Mouse (Mus musculus): ENCODE measurements around the gene Smok3a.
"Not testable (repeated sequence)": the region's sequence is repeated elsewhere in the genome, so short reads cannot be mapped to it uniquely, and the experiment has no call there.

Gene Smok3a

GRCm38 (mm10) chr5:138020961-138021479 is at the start of gene Smok3a, which contains the start of gene Smok3b:
TSS of gene Smok3a (plus strand) at chr5:138021261.
TSS of gene Smok3b (plus strand) at chr5:138021429.
- ATAC-seq (ENCODE audit: low TSS enrichment): not testable (repeated sequence)

DNA sequence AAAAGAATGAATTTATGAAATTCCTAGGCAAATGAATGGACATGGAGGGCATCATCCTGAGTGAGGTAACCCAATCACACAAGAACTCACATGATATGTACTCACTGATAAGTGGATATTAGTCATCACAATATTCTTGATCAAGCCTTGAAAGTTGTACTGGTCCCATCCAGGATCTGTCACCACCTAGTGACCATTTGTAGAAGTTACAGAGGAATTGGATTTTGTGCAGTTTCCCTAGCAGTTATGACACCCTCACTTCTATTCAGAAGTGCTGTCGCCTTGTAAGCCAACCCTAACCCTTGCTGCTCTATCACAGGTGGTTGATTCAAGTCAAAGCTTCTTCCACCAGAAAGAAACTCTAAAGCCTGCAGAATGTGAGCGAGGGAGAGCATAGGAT is 47.9 kb upstream of the Smok3a start:
- ATAC-seq (ENCODE audit: low TSS enrichment): no peak

DNA sequence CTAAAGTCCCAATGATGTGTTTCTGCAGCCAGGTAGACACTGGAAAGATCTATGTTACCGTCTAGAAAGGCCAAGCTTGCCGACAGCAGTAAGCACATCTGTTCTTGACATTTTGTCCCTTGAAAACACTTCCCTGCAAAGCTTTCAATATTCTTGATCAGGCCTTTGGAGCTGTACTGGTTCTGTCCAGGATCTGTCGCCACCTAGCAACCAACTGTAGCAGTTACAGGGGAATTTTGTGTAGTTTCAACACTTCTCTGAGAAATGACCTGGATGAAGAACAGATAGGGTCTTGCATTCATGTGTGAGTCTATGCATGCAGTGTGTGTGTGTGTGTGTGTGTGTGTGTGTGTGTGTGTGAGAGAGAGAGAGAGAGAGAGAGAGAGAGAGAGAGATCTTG is 47.3 kb upstream of the Smok3a start:
- ATAC-seq (ENCODE audit: low TSS enrichment): no peak

- ATAC-seq (ENCODE audit: low TSS enrichment): no peak
These were observed 46.3 kb upstream of the Smok3a start for GRCm38 (mm10) chr5:137974724-137975123.

- no peak for ATAC-seq (ENCODE audit: low TSS enrichment)
These were observed 45.6 kb upstream of the Smok3a start for GRCm38 (mm10) chr5:137975434-137975833.

GRCm38 (mm10) chr5:137977291-137977690 is 43.8 kb upstream of the Smok3a start:
- ATAC-seq (ENCODE audit: low TSS enrichment): no peak

- no peak for ATAC-seq (ENCODE audit: low TSS enrichment)
These were observed 42.0 kb upstream of the Smok3a start for GRCm38 (mm10) chr5:137979081-137979480.

DNA sequence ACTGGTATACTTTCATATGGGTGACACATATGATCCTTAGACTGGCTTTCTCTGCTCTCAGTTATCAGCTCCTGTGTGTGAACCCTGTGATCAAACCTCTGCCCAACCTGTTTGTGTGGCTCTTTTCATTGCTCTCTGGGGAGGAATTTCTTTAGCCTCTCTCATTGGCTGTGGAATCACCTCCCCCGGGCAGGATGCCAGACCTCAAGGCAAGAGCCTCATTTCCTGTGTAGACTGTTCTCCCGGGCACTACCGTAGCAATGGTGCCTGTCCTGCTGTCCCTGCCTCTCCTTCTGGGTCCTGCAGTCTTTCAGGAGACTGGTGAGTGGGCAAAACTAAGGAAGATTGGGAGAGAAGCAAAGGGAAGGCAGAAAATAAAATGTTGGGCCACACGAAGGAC is 39.8 kb upstream of the Smok3a start, which contains the start of gene Azgp1:
Gene Azgp1, plus strand, starts transcription at position 221 of the 400 bp plus-strand sequence.
- no peak for ATAC-seq (ENCODE audit: low TSS enrichment)

DNA sequence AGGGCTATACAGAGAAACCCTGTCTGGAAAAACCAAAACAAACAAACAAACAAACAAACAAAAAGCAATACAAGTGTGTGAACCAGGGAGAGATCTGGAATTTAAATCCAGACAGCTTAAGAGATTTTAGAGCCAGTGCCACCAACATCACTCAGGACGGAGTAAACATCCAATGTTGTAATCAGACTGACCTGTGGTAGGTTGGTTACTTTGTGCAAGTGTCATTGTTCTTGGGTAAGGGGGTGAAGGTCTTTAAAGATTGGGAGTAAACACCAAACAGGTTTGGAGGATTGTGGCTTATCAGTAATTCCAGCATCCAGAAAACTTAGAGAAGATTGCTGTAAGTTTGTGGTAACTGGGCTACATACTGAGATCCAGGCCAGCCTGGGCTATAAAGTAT is 34.7 kb upstream of the Smok3a start:
- ATAC-seq (ENCODE audit: low TSS enrichment): no peak

- no peak for ATAC-seq (ENCODE audit: low TSS enrichment)
These were observed 11.6 kb upstream of the Smok3a start for GRCm38 (mm10) chr5:138009437-138009836.

- no peak for ATAC-seq (ENCODE audit: low TSS enrichment)
These were observed 8.7 kb upstream of the Smok3a start for GRCm38 (mm10) chr5:138012382-138012781.

DNA sequence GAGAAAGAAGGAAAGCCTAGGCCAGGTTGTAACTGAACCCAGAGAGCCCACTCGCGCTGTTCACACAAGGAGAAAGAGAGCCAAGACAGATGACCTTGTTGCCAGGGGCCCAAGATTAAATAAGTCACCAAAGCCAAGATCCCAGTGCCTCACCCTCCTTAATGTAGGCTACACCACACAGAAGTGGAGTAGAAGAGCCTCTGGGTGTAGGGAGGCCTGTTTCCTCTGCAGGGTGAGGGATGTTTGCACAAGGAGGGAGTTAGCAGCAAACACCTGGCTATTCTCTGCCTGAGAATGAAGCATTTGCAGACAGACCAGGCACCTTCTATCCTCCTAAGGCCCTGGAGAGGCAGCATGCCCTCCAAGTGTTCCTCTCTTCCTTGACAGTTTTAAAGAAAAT is 4.5 kb upstream of the Smok3a start:
- no peak for ATAC-seq (ENCODE audit: low TSS enrichment)

DNA sequence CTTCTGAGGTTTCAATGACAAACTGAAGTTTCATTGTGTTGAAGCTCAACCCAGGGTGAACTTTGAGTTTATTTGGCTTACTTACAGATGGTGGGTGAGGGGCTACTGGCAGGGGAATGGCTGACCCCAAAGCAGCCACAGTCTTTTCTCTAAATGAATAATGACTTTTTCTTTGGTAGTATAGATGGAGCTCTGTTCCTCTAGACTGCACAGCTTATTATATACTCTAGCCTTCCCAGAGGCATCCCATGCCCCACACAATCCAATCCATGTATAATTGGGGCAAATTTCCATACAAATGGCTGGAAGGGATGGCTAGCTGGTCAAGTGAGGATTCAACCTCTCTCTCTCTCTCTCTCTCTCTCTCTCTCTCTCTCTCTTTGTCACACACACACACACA is 4.1 kb upstream of the Smok3a start:
- no peak for ATAC-seq (ENCODE audit: low TSS enrichment)

DNA sequence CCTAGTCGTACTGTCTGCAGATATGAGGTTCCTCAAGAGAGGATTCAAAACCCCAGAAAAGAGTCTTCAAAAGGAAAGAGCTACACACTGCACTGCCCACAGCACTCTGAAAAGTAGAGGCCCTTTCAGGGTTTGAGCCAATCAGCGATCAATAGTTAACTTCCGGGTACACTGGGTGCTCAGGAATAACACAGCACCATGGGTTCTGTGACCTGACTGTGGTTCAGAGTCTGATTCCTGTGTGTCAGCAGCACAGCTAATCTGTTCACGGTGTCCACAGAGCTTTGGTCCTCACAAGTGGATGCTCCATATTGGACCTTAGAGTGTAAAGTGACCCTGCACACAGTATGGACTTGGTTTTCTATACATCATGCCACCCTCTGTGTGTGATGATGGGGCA is 1.5 kb upstream of the Smok3a start:
- not testable (repeated sequence) for ATAC-seq (ENCODE audit: low TSS enrichment)

GRCm38 (mm10) chr5:138052894-138053293 is 31.8 kb downstream of the Smok3a start, which contains the start of gene Smok3c:
TSS of gene Smok3c (plus strand) at chr5:138053194.
- ATAC-seq (ENCODE audit: low TSS enrichment): not testable (repeated sequence)

- ATAC-seq (ENCODE audit: low TSS enrichment): no peak
These were observed 52.7 kb downstream of the Smok3a start for GRCm38 (mm10) chr5:138073803-138074202.

GRCm38 (mm10) chr5:138075684-138076083 is 54.6 kb downstream of the Smok3a start:
- no peak for ATAC-seq (ENCODE audit: low TSS enrichment)

DNA sequence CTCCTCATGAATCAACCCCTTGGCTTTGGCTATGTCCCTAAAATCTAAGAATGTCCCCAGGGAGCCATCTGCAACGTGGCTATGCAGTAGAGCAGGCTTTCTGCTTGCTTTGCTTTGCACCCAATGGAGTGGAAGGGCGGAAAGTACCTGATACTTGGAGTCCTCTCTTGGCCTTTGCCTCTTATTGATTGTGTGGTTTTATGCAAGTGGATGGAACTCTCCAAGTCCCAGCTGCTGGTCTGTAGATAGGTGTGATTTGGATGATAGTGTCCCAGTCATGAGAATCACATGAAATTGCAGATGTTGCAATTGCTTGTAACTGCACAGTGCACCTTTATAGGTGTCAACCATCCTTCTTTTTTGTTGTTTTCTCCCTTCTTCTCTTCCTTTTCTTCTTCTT is 55.1 kb downstream of the Smok3a start:
- ATAC-seq (ENCODE audit: low TSS enrichment): no peak

GRCm38 (mm10) chr5:138080456-138080855 is 59.4 kb downstream of the Smok3a start:
- ATAC-seq (ENCODE audit: low TSS enrichment): no peak

GRCm38 (mm10) chr5:138081446-138081845 is 60.4 kb downstream of the Smok3a start:
- ATAC-seq (ENCODE audit: low TSS enrichment): no peak

- no peak for ATAC-seq (ENCODE audit: low TSS enrichment)
These were observed 62.3 kb downstream of the Smok3a start for GRCm38 (mm10) chr5:138083318-138083900.

GRCm38 (mm10) chr5:138083936-138084335 is 62.9 kb downstream of the Smok3a start:
- no peak for ATAC-seq (ENCODE audit: low TSS enrichment)
